In genomic region chr12:15717989-15718388, GRCm38 (mm10) we compare ENCODE assay signal across 11 mouse cellular contexts.
A peak's percentile ranks its signal among the peaks of the same experiment; 100 is the strongest.
DNase-seq lines count a peak whose midpoint lies in the region; ATAC-seq and TF ChIP-seq lines count a peak whose summit lies in the region.
"Had no signal": no experiment of that assay in that cellular context is flagged by ENCODE, and none has a peak within 500 bp of the region (broad histone marks: within the 10 kb centered on the region; RNA-seq: fewer than 3 reads in every experiment).

No protein-coding gene starts in this region.

- 79% methylated on average over 6 of the region's 6 CpGs for WGBS in liver, adult 2 months
- 59% methylated on average over 6 of the region's 6 CpGs for WGBS in liver, embryonic 11.5 days
- 58% methylated on average over 6 of the region's 6 CpGs for WGBS in heart, embryonic 14.5 days
- 76% methylated on average over 6 of the region's 6 CpGs for WGBS in small intestine, adult 2 months

- ATAC-seq in liver, embryonic 11.5 days (replicated peaks; ENCODE audit: low FRiP score): no peak
- peak; percentile 68 for ATAC-seq in heart, embryonic 14.5 days (ENCODE audit: insufficient number of reproducible peaks, insufficient read depth, low FRiP score, low read depth)

- TF ChIP-seq CTCF in liver, adult 2 months (IDR thresholded peaks at IDR 0.05; ENCODE audit: low read depth, low read length): no peak
- no peak for TF ChIP-seq CTCF in small intestine, adult 2 months (IDR thresholded peaks at IDR 0.05; ENCODE audit: extremely low read depth, insufficient read length, insufficient replicate concordance, low read depth, low read length)

- H3K9me3 ChIP-seq in liver, embryonic 11.5 days (ENCODE audit: control insufficient read depth, low read length): no peaks in the 10 kb centered on the region
- no peaks in the 10 kb centered on the region for H3K9me3 ChIP-seq in heart, embryonic 14.5 days (ENCODE audit: control insufficient read depth, low read length)
- H3K9me3 ChIP-seq: midbrain, embryonic 10.5 days had no signal

- H3K36me3 ChIP-seq in liver, adult 2 months (ENCODE audit: control insufficient read depth, insufficient read depth, low read length): no peaks in the 10 kb centered on the region
- H3K36me3 ChIP-seq in liver, embryonic 11.5 days (ENCODE audit: control insufficient read depth, insufficient read depth, low read length): no peaks in the 10 kb centered on the region
- no peaks in the 10 kb centered on the region for H3K36me3 ChIP-seq in heart, embryonic 14.5 days (ENCODE audit: control insufficient read depth, insufficient read depth, low read length)
- no peaks in the 10 kb centered on the region for H3K36me3 ChIP-seq in small intestine, adult 2 months (ENCODE audit: control insufficient read depth, insufficient read depth, low read length)
- H3K36me3 ChIP-seq: midbrain, embryonic 10.5 days had no signal

- DNase-seq in liver, adult 2 months (ENCODE audit: extremely low read depth, low read depth, low spot score): peak; percentile 10
- no peak for DNase-seq in liver, embryonic 11.5 days (ENCODE audit: low spot score)
- peak; percentile 77 for DNase-seq in kidney, postnatal 10 days
- no peak for DNase-seq in cerebellum, postnatal 14 days
- no peak for DNase-seq in left cerebral cortex, postnatal 14 days (ENCODE audit: low spot score in 2 of 2)
- no peak for DNase-seq in left cerebral cortex, adult 18-20 months (ENCODE audit: low spot score in 2 of 2)
- DNase-seq: embryo, embryonic 11 days; layer of hippocampus, postnatal 36 days had no signal

- H3K9ac ChIP-seq in liver, adult 2 months (ENCODE audit: low read depth, low read length): no peak overlapping the region
- H3K9ac ChIP-seq in liver, embryonic 11.5 days (ENCODE audit: low read depth, low read length): no peak overlapping the region
- no peak overlapping the region for H3K9ac ChIP-seq in heart, embryonic 14.5 days (ENCODE audit: low read length)

- no peaks in the 10 kb centered on the region; the same call in 1 of the 2 replicates for H3K4me1 ChIP-seq in liver, adult 2 months (ENCODE audit: control insufficient read depth, insufficient read depth, low read length)
- no peaks in the 10 kb centered on the region for H3K4me1 ChIP-seq in liver, embryonic 11.5 days (replicated peaks; ENCODE audit: control insufficient read depth, insufficient read depth, low read length)
- peaks cover 4 to 13% of the 10 kb centered on the region in 2 experiments; a peak in 2 of 4 replicates for H3K4me1 ChIP-seq in heart, embryonic 14.5 days (ENCODE audit: control insufficient read depth in 2 of 2, insufficient read depth in 2 of 2, low read length in 2 of 2)
- H3K4me1 ChIP-seq in small intestine, adult 2 months (ENCODE audit: control insufficient read depth, insufficient read depth, insufficient read length, low read length): no peaks in the 10 kb centered on the region
- H3K4me1 ChIP-seq: midbrain, embryonic 10.5 days had no signal

- no peaks in the 10 kb centered on the region for H3K79me2 ChIP-seq in liver, adult 2 months (ENCODE audit: control insufficient read depth, insufficient read depth, low read length)

- H3K27ac ChIP-seq in liver, adult 2 months (replicated peaks; ENCODE audit: insufficient read depth, low read depth, low read length): 0 out of 2 replicates have a peak overlapping the region, but pooled peaks have one; percentile 8
- H3K27ac ChIP-seq in liver, embryonic 11.5 days (ENCODE audit: low read depth, low read length): no peak overlapping the region
- H3K27ac ChIP-seq in heart, embryonic 14.5 days (replicated peaks in 1 of 2; ENCODE audit: control insufficient read depth in 1 of 2, insufficient read depth in 1 of 2, low read depth in 2 of 2, low read length in 2 of 2): peak overlapping the region; percentile 49 to 53; a peak in 3 of 4 replicates
- peak overlapping the region; percentile 62; the same call in 1 of the 2 replicates for H3K27ac ChIP-seq in small intestine, adult 2 months (ENCODE audit: insufficient read depth, low read depth, low read length)
- H3K27ac ChIP-seq: midbrain, embryonic 10.5 days had no signal

- TF ChIP-seq POLR2A in liver, adult 2 months (IDR thresholded peaks at IDR 0.05; ENCODE audit: extremely low read depth, insufficient read depth, low read length): no peak
- TF ChIP-seq POLR2A in small intestine, adult 2 months (IDR thresholded peaks at IDR 0.05; ENCODE audit: low read depth, low read length): no peak

- H3K27me3 ChIP-seq in liver, adult 2 months (ENCODE audit: control insufficient read depth, insufficient read depth, low read length): no peaks in the 10 kb centered on the region
- H3K27me3 ChIP-seq in liver, embryonic 11.5 days (replicated peaks; ENCODE audit: control insufficient read depth, insufficient read depth, low read length): no peaks in the 10 kb centered on the region
- no peaks in the 10 kb centered on the region for H3K27me3 ChIP-seq in heart, embryonic 14.5 days (ENCODE audit: control insufficient read depth, insufficient read depth, low read length)
- no peaks in the 10 kb centered on the region for H3K27me3 ChIP-seq in small intestine, adult 2 months (ENCODE audit: control insufficient read depth, insufficient read depth, low read length)

- intact Hi-C loops in left cerebral cortex, postnatal 14 days (cut with DNase I): no loop called here

- H3K4me2 ChIP-seq in liver, embryonic 11.5 days: no peak overlapping the region
- no peak overlapping the region for H3K4me2 ChIP-seq in heart, embryonic 14.5 days (ENCODE audit: low read length)

- no peak overlapping the region for H3K4me3 ChIP-seq in liver, adult 2 months (ENCODE audit: insufficient read depth, low read depth, low read length)
- H3K4me3 ChIP-seq in liver, embryonic 11.5 days (ENCODE audit: low read depth, low read length): no peak overlapping the region
- no peak overlapping the region for H3K4me3 ChIP-seq in heart, embryonic 14.5 days (ENCODE audit: control insufficient read depth in 1 of 2, insufficient read depth in 1 of 2, low read depth in 1 of 2, low read length in 2 of 2)
- no peak overlapping the region for H3K4me3 ChIP-seq in small intestine, adult 2 months (ENCODE audit: low read depth, low read length)
- H3K4me3 ChIP-seq: midbrain, embryonic 10.5 days had no signal

Comparison
In these comparisons a context has a peak if more than half of its experiments do, and no peak if none do; other contexts are left out.
1. DNase-seq: peak in liver, adult 2 months (single experiment) and kidney, postnatal 10 days (single experiment); none in liver, embryonic 11.5 days (single experiment), cerebellum, postnatal 14 days (0 of 2), left cerebral cortex, postnatal 14 days (0 of 2) and left cerebral cortex, adult 18-20 months (0 of 2).